Mouse (Mus musculus): Measurements from ENCODE around the gene Atp5j2. TPM values are rescaled to one million over a fixed set of nuclear protein-coding genes. Genes with fewer than 3 reads are reported as not detected.

Gene Atp5j2
- total RNA-seq, 2 experiments from 2014 or later: 117 to 428 TPM

- ATAC-seq (replicated peaks; ENCODE audit: low FRiP score, low TSS enrichment, poor library complexity, severe bottlenecking): peak; percentile 85
Measured at GRCm38 (mm10) chr5:145203936-145204691, 12.3 kb upstream of the Atp5j2 start, which contains the start of gene Zkscan5. Gene Zkscan5 (plus strand): TSS chr5:145204562.

GRCm38 (mm10) chr5:145202446-145202845, 10.6 kb upstream of the Atp5j2 start:
- no peak for ATAC-seq (replicated peaks; ENCODE audit: low FRiP score, low TSS enrichment, poor library complexity, severe bottlenecking)

- ATAC-seq (replicated peaks; ENCODE audit: low FRiP score, low TSS enrichment, poor library complexity, severe bottlenecking): peak; percentile 64
Measured at GRCm38 (mm10) chr5:145201321-145201991, 9.6 kb upstream of the Atp5j2 start, which contains the start of gene Zkscan14. Gene Zkscan14 (minus strand): TSS chr5:145201868.

GRCm38 (mm10) chr5:145200387-145200786, 8.5 kb upstream of the Atp5j2 start:
- no peak for ATAC-seq (replicated peaks; ENCODE audit: low FRiP score, low TSS enrichment, poor library complexity, severe bottlenecking)

GRCm38 (mm10) chr5:145190875-145191798, 725 bp downstream of the Atp5j2 start:
- peak; percentile 82 for ATAC-seq (replicated peaks; ENCODE audit: low FRiP score, low TSS enrichment, poor library complexity, severe bottlenecking)

GRCm38 (mm10) chr5:145190373-145190772, 1.5 kb downstream of the Atp5j2 start:
- peak; percentile 56 for ATAC-seq (replicated peaks; ENCODE audit: low FRiP score, low TSS enrichment, poor library complexity, severe bottlenecking)

GRCm38 (mm10) chr5:145189416-145189815, 2.4 kb downstream of the Atp5j2 start:
- ATAC-seq (replicated peaks; ENCODE audit: low FRiP score, low TSS enrichment, poor library complexity, severe bottlenecking): peak; percentile 21

- ATAC-seq (replicated peaks; ENCODE audit: low FRiP score, low TSS enrichment, poor library complexity, severe bottlenecking): no peak
Measured at GRCm38 (mm10) chr5:145185244-145185643, 6.6 kb downstream of the Atp5j2 start.

- no peak for ATAC-seq (replicated peaks; ENCODE audit: low FRiP score, low TSS enrichment, poor library complexity, severe bottlenecking)
Measured at GRCm38 (mm10) chr5:145178461-145178980, 13.3 kb downstream of the Atp5j2 start.

GRCm38 (mm10) chr5:145167306-145167661, 24.6 kb downstream of the Atp5j2 start:
- no peak for ATAC-seq (replicated peaks; ENCODE audit: low FRiP score, low TSS enrichment, poor library complexity, severe bottlenecking)

GRCm38 (mm10) chr5:145166536-145167305, 25.1 kb downstream of the Atp5j2 start, which contains the start of the genes Ptcd1 and Cpsf4:
Gene Ptcd1 (minus strand): TSS chr5:145167108.
Gene Cpsf4 (plus strand): TSS chr5:145167213.
- ATAC-seq (replicated peaks; ENCODE audit: low FRiP score, low TSS enrichment, poor library complexity, severe bottlenecking): peak; percentile 92

- no peak for ATAC-seq (replicated peaks; ENCODE audit: low FRiP score, low TSS enrichment, poor library complexity, severe bottlenecking)
Measured at GRCm38 (mm10) chr5:145165184-145165583, 26.7 kb downstream of the Atp5j2 start.

GRCm38 (mm10) chr5:145164710-145165109, 27.2 kb downstream of the Atp5j2 start:
- ATAC-seq (replicated peaks; ENCODE audit: low FRiP score, low TSS enrichment, poor library complexity, severe bottlenecking): no peak

GRCm38 (mm10) chr5:145161361-145161760, 30.5 kb downstream of the Atp5j2 start:
- ATAC-seq (replicated peaks; ENCODE audit: low FRiP score, low TSS enrichment, poor library complexity, severe bottlenecking): no peak

- ATAC-seq (replicated peaks; ENCODE audit: low FRiP score, low TSS enrichment, poor library complexity, severe bottlenecking): peak; percentile 85
Measured at GRCm38 (mm10) chr5:145152690-145153089, 39.2 kb downstream of the Atp5j2 start.

- peak; percentile 72 for ATAC-seq (replicated peaks; ENCODE audit: low FRiP score, low TSS enrichment, poor library complexity, severe bottlenecking)
Measured at GRCm38 (mm10) chr5:145149294-145149693, 42.6 kb downstream of the Atp5j2 start.

GRCm38 (mm10) chr5:145147748-145148147, 44.1 kb downstream of the Atp5j2 start:
- no peak for ATAC-seq (replicated peaks; ENCODE audit: low FRiP score, low TSS enrichment, poor library complexity, severe bottlenecking)

- peak; percentile 32; the same call in 1 of the 2 replicates for ATAC-seq (replicated peaks; ENCODE audit: low FRiP score, low TSS enrichment, poor library complexity, severe bottlenecking)
Measured at GRCm38 (mm10) chr5:145140611-145141010, 51.3 kb downstream of the Atp5j2 start.
